Mouse (Mus musculus): Measurements from ENCODE around the gene Efna5. TPM values are rescaled to one million over a fixed set of nuclear protein-coding genes. Genes with fewer than 3 reads are reported as not detected.

The Efna5 gene
- polyA plus RNA-seq, 1 experiment from 2014 or later = 30.3 TPM

GRCm38 (mm10) chr17:62850603-62851002, 30.5 kb downstream of the Efna5 start:
- Histone ChIP-seq H3K4me3 (replicated peaks) (no peak overlapping the region), H3K4me1 (replicated peaks) (peaks cover 9% of the 10 kb centered on the region; the same call in 1 of the 2 replicates), H3K36me3 (no peaks in the 10 kb centered on the region), H3K9ac (no peak overlapping the region), H3K27me3 (replicated peaks) (no peaks in the 10 kb centered on the region), H3K27ac (no peak overlapping the region), H3K9me3 (no peaks in the 10 kb centered on the region), H3K4me2 (replicated peaks) (no peak overlapping the region)
- WGBS = 59% methylated on average over 3 of the region's 3 CpGs
- no peak for ATAC-seq

GRCm38 (mm10) chr17:62849676-62850075, 31.4 kb downstream of the Efna5 start:
- ATAC-seq = no peak
- Histone ChIP-seq H3K9ac (no peak overlapping the region), H3K4me1 (replicated peaks) (peaks cover 9% of the 10 kb centered on the region; the same call in 1 of the 2 replicates), H3K27ac (no peak overlapping the region), H3K4me2 (replicated peaks) (no peak overlapping the region), H3K27me3 (replicated peaks) (no peaks in the 10 kb centered on the region), H3K9me3 (no peaks in the 10 kb centered on the region), H3K4me3 (replicated peaks) (no peak overlapping the region), H3K36me3 (no peaks in the 10 kb centered on the region)
- 81% methylated on average over 6 of the region's 6 CpGs for WGBS

- no peaks in the 10 kb centered on the region for H3K4me1 ChIP-seq (replicated peaks)
- H3K4me2 ChIP-seq (replicated peaks) = no peak overlapping the region
- H3K27ac ChIP-seq = no peak overlapping the region
- no peaks in the 10 kb centered on the region for H3K9me3 ChIP-seq
- H3K9ac ChIP-seq = no peak overlapping the region
- no peaks in the 10 kb centered on the region for H3K27me3 ChIP-seq (replicated peaks)
- H3K36me3 ChIP-seq = no peaks in the 10 kb centered on the region
- ATAC-seq = no peak
- WGBS = 75% methylated on average over 5 of the region's 5 CpGs
- no peak overlapping the region for H3K4me3 ChIP-seq (replicated peaks)
These were observed 35.5 kb downstream of the Efna5 start for GRCm38 (mm10) chr17:62845656-62846055.

- 62% methylated on average over 5 of the region's 5 CpGs for WGBS
- no peaks in the 10 kb centered on the region for H3K9me3 ChIP-seq
- H3K27ac ChIP-seq = no peak overlapping the region
- no peaks in the 10 kb centered on the region for H3K27me3 ChIP-seq (replicated peaks)
- no peak for ATAC-seq
- no peak overlapping the region for H3K9ac ChIP-seq
- no peaks in the 10 kb centered on the region for H3K36me3 ChIP-seq
- no peaks in the 10 kb centered on the region for H3K4me1 ChIP-seq (replicated peaks)
- no peak overlapping the region for H3K4me2 ChIP-seq (replicated peaks)
- H3K4me3 ChIP-seq (replicated peaks) = no peak overlapping the region
These were observed 36.8 kb downstream of the Efna5 start for GRCm38 (mm10) chr17:62844329-62844728.

GRCm38 (mm10) chr17:62837336-62837735, 43.8 kb downstream of the Efna5 start:
- H3K9me3 ChIP-seq = no peaks in the 10 kb centered on the region
- no peak overlapping the region for H3K9ac ChIP-seq
- no peaks in the 10 kb centered on the region for H3K27me3 ChIP-seq (replicated peaks)
- H3K27ac ChIP-seq = no peak overlapping the region
- H3K4me3 ChIP-seq (replicated peaks) = no peak overlapping the region
- H3K4me1 ChIP-seq (replicated peaks) = no peaks in the 10 kb centered on the region
- WGBS = 51% methylated on average over 7 of the region's 7 CpGs
- H3K4me2 ChIP-seq (replicated peaks) = no peak overlapping the region
- H3K36me3 ChIP-seq = no peaks in the 10 kb centered on the region
- no peak for ATAC-seq

- Histone ChIP-seq H3K4me1 (replicated peaks) (no peaks in the 10 kb centered on the region), H3K36me3 (no peaks in the 10 kb centered on the region), H3K9me3 (no peaks in the 10 kb centered on the region), H3K4me3 (replicated peaks) (no peak overlapping the region), H3K27me3 (replicated peaks) (no peaks in the 10 kb centered on the region), H3K9ac (no peak overlapping the region), H3K4me2 (replicated peaks) (no peak overlapping the region), H3K27ac (no peak overlapping the region)
- WGBS = 75% methylated on average over 6 of the region's 6 CpGs
- ATAC-seq = no peak
These were observed 44.5 kb downstream of the Efna5 start for GRCm38 (mm10) chr17:62836598-62837106.

GRCm38 (mm10) chr17:62832550-62833127, 48.5 kb downstream of the Efna5 start:
- no peak overlapping the region for H3K9ac ChIP-seq
- no peaks in the 10 kb centered on the region for H3K36me3 ChIP-seq
- 84% methylated on average over 16 of the region's 16 CpGs for WGBS

GRCm38 (mm10) chr17:62827549-62827948, 53.6 kb downstream of the Efna5 start:
- ATAC-seq = no peak
- 69% methylated on average over 6 of the region's 6 CpGs for whole genome bisulfite sequencing
- no peaks in the 10 kb centered on the region for H3K27me3 ChIP-seq (replicated peaks)
- H3K9me3 ChIP-seq = no peaks in the 10 kb centered on the region
- H3K27ac ChIP-seq = no peak overlapping the region
- H3K36me3 ChIP-seq = no peaks in the 10 kb centered on the region
- no peak overlapping the region for H3K4me3 ChIP-seq (replicated peaks)
- H3K4me2 ChIP-seq (replicated peaks) = no peak overlapping the region
- H3K4me1 ChIP-seq (replicated peaks) = no peaks in the 10 kb centered on the region
- H3K9ac ChIP-seq = no peak overlapping the region

More at GRCm38 (mm10) chr17:62832550-62833127, 48.5 kb downstream of the Efna5 start:
- Histone ChIP-seq H3K27me3 (replicated peaks) (no peaks in the 10 kb centered on the region), H3K27ac (no peak overlapping the region), H3K4me3 (replicated peaks) (no peak overlapping the region), H3K4me2 (replicated peaks) (no peak overlapping the region), H3K4me1 (replicated peaks) (no peaks in the 10 kb centered on the region), H3K9me3 (no peaks in the 10 kb centered on the region)
- no peak for ATAC-seq

GRCm38 (mm10) chr17:62821219-62821618, 59.9 kb downstream of the Efna5 start:
- peaks cover 8% of the 10 kb centered on the region for H3K4me1 ChIP-seq (replicated peaks)
- H3K4me2 ChIP-seq (replicated peaks) = no peak overlapping the region
- WGBS = 88% methylated on average over 11 of the region's 11 CpGs
- H3K9me3 ChIP-seq = no peaks in the 10 kb centered on the region
- H3K9ac ChIP-seq = no peak overlapping the region
- H3K27me3 ChIP-seq (replicated peaks) = no peaks in the 10 kb centered on the region
- H3K4me3 ChIP-seq (replicated peaks) = no peak overlapping the region
- H3K36me3 ChIP-seq = no peaks in the 10 kb centered on the region
- ATAC-seq = no peak
- no peak overlapping the region for H3K27ac ChIP-seq

GRCm38 (mm10) chr17:62819931-62820330, 61.2 kb downstream of the Efna5 start:
- no peak overlapping the region for H3K27ac ChIP-seq
- H3K4me2 ChIP-seq (replicated peaks) = no peak overlapping the region
- WGBS = 93% methylated on average over 5 of the region's 5 CpGs
- no peaks in the 10 kb centered on the region for H3K36me3 ChIP-seq
- no peak overlapping the region for H3K4me3 ChIP-seq (replicated peaks)
- no peaks in the 10 kb centered on the region for H3K9me3 ChIP-seq
- H3K4me1 ChIP-seq (replicated peaks) = peaks cover 8% of the 10 kb centered on the region
- no peaks in the 10 kb centered on the region for H3K27me3 ChIP-seq (replicated peaks)
- no peak overlapping the region for H3K9ac ChIP-seq
- no peak for ATAC-seq

- WGBS = 22% methylated on average over 8 of the region's 8 CpGs
- Histone ChIP-seq H3K9me3 (no peaks in the 10 kb centered on the region), H3K36me3 (no peaks in the 10 kb centered on the region), H3K9ac (no peak overlapping the region), H3K4me1 (replicated peaks) (peaks cover 8% of the 10 kb centered on the region), H3K27me3 (replicated peaks) (no peaks in the 10 kb centered on the region), H3K4me3 (replicated peaks) (no peak overlapping the region), H3K27ac (no peak overlapping the region), H3K4me2 (replicated peaks) (no peak overlapping the region; the same call in 1 of the 2 replicates)
- no peak for ATAC-seq
These were observed 62.3 kb downstream of the Efna5 start for GRCm38 (mm10) chr17:62818821-62819220.

- Histone ChIP-seq H3K9ac (no peak overlapping the region), H3K36me3 (no peaks in the 10 kb centered on the region)
These were observed 62.8 kb downstream of the Efna5 start for GRCm38 (mm10) chr17:62818337-62818736.

GRCm38 (mm10) chr17:62816879-62817278, 64.2 kb downstream of the Efna5 start:
- no peak for ATAC-seq
- Histone ChIP-seq H3K9me3 (no peaks in the 10 kb centered on the region), H3K4me3 (replicated peaks) (no peak overlapping the region), H3K4me1 (replicated peaks) (peaks cover 8% of the 10 kb centered on the region), H3K27ac (no peak overlapping the region), H3K36me3 (no peaks in the 10 kb centered on the region), H3K27me3 (replicated peaks) (no peaks in the 10 kb centered on the region), H3K9ac (no peak overlapping the region), H3K4me2 (replicated peaks) (no peak overlapping the region)
- 47% methylated on average over 10 of the region's 10 CpGs for WGBS

More at GRCm38 (mm10) chr17:62818337-62818736, 62.8 kb downstream of the Efna5 start:
- Histone ChIP-seq H3K4me2 (replicated peaks) (no peak overlapping the region), H3K9me3 (no peaks in the 10 kb centered on the region), H3K27me3 (replicated peaks) (no peaks in the 10 kb centered on the region), H3K4me1 (replicated peaks) (peaks cover 8% of the 10 kb centered on the region), H3K27ac (no peak overlapping the region), H3K4me3 (replicated peaks) (no peak overlapping the region)
- no peak for ATAC-seq
- 50% methylated on average over 2 of the region's 2 CpGs for WGBS
